Mouse (Mus musculus) embryonic facial prominence, embryonic 14.5 days (tissue): Measurements from ENCODE around the gene Tm9sf3. TPM values are rescaled to one million over a fixed set of nuclear protein-coding genes. Genes with fewer than 3 reads are reported as not detected.
"Not testable (repeated sequence)": the region's sequence is repeated elsewhere in the genome, so short reads cannot be mapped to it uniquely, and the experiment has no call there.

Source experiments
- ATAC-seq: fragments of 200-750 bp; cut with Nextera tagmentation; 2 replicates; pipeline ENCODE4 v1.8.0; 2017; ENCODE audit warnings: low read depth, moderate number of reproducible peaks, moderate TSS enrichment
- DNase-seq: peaks from one replicate; pipeline ENCODE4 v3.0.0-alpha.2; 2015; ENCODE audit warnings: low spot score
- H3K27ac ChIP-seq: fragments of 300-500 bp; sonication (generic); replicated peaks from 2 replicates; pipeline ENCODE4 v1.5.1; 2014; ENCODE audit warnings: low read depth, mild to moderate bottlenecking, low read length, moderate library complexity
- H3K27me3 ChIP-seq: fragments of 300-500 bp; sonication (generic); replicated peaks from 2 replicates; pipeline ENCODE4 v1.6.1; 2014; ENCODE audit warnings: low read length; ENCODE audit not compliant: control insufficient read depth, insufficient read depth
- H3K36me3 ChIP-seq: fragments of 300-500 bp; sonication (generic); 2 replicates; pipeline ENCODE4 v1.6.1; 2014; ENCODE audit warnings: low read length, mixed read lengths; ENCODE audit not compliant: control insufficient read depth, insufficient read depth
- H3K4me1 ChIP-seq: fragments of 300-500 bp; sonication (generic); 2 replicates; pipeline ENCODE4 v1.6.1; 2014; ENCODE audit warnings: antibody characterized with exemption, low read length; ENCODE audit not compliant: control insufficient read depth, insufficient read depth
- H3K4me2 ChIP-seq: fragments of 300-500 bp; sonication (generic); 2 replicates; pipeline ENCODE4 v1.6.1; 2014; ENCODE audit warnings: low read depth, mild to moderate bottlenecking, low read length, moderate library complexity, mixed read lengths
- H3K4me3 ChIP-seq: fragments of 300-500 bp; sonication (generic); 2 replicates; pipeline ENCODE4 v1.5.1; 2014; ENCODE audit warnings: low read depth, mild to moderate bottlenecking, low read length
- H3K9ac ChIP-seq: fragments of 300-500 bp; sonication (generic); 2 replicates; pipeline ENCODE4 v1.6.1; 2014; ENCODE audit warnings: low read depth, mild to moderate bottlenecking, low read length, moderate library complexity, mixed read lengths
- H3K9me3 ChIP-seq: fragments of 300-500 bp; sonication (generic); 2 replicates; pipeline ENCODE4 v1.6.1; 2016; ENCODE audit warnings: low read length; ENCODE audit not compliant: control insufficient read depth
- WGBS: fragments of 180-500 bp; shearing (Covaris S2); extraction: QIAGEN DNeasy Blood & Tissue Kit; methylation state at CpG from one replicate; pipeline ENCODE4 v1.1.7; 2014; 5-methylcytosine and 5-hydroxymethylcytosine counted together
- polyA plus RNA-seq: library from polyadenylated mRNA; unstranded; fragments of >200 nt; fragmentation: Nextera tagmentation; extraction: Ambion mirVana; gene quantifications from 2 replicates; pipeline ENCODE4 v1.2.1, GENCODE M21; 2014

Tm9sf3 gene
- 172 and 180 TPM in 2 replicates for polyA plus RNA-seq

GRCm38 (mm10) chr19:41263630-41264295 is at the start of gene Tm9sf3:
Gene Tm9sf3, minus strand, starts transcription at chr19:41263997.
- Histone ChIP-seq H3K9me3 (no peaks in the 10 kb centered on the region), H3K4me2 (peak within 1 kb of the TSS; percentile 77), H3K27ac (peak within 1 kb of the TSS; percentile 99), H3K4me1 (peaks cover 4% of the 10 kb centered on the region; the same call in 1 of the 2 replicates), H3K36me3 (no peaks in the 10 kb centered on the region), H3K4me3 (peak within 1 kb of the TSS; percentile 92), H3K9ac (peak within 1 kb of the TSS; percentile 99), H3K27me3 (no peaks in the 10 kb centered on the region)
- 0% methylated on average over 15 of the region's 98 CpGs for WGBS
- DNase-seq (peak; percentile 92), ATAC-seq (peak; percentile 94)

- not testable (repeated sequence) for H3K27ac ChIP-seq, H3K9ac ChIP-seq, H3K4me2 ChIP-seq, H3K27me3 ChIP-seq, H3K36me3 ChIP-seq, ATAC-seq, H3K9me3 ChIP-seq, H3K4me1 ChIP-seq, DNase-seq, H3K4me3 ChIP-seq
- WGBS, result 89% methylated on average over 8 of the region's 8 CpGs
Measured at GRCm38 (mm10) chr19:41312587-41312986, 48.8 kb upstream of the Tm9sf3 start.

- no peaks in the 10 kb centered on the region for H3K9me3 ChIP-seq
- no peak overlapping the region for H3K4me3 ChIP-seq
- H3K36me3 ChIP-seq, result no peaks in the 10 kb centered on the region
- DNase-seq (no peak), ATAC-seq (no peak)
- H3K4me1 ChIP-seq, result no peaks in the 10 kb centered on the region; the same call in 1 of the 2 replicates
- no peak overlapping the region for H3K9ac ChIP-seq
- WGBS, result 65% methylated on average over 4 of the region's 4 CpGs
- no peaks in the 10 kb centered on the region for H3K27me3 ChIP-seq
- no peak overlapping the region for H3K27ac ChIP-seq
- no peak overlapping the region for H3K4me2 ChIP-seq
Measured at GRCm38 (mm10) chr19:41312027-41312426, 48.2 kb upstream of the Tm9sf3 start.

GRCm38 (mm10) chr19:41310971-41311703 is 47.3 kb upstream of the Tm9sf3 start:
- Histone ChIP-seq H3K4me1 (no peaks in the 10 kb centered on the region; the same call in 1 of the 2 replicates), H3K9ac (no peak overlapping the region), H3K4me2 (peak overlapping the region; percentile 54), H3K9me3 (no peaks in the 10 kb centered on the region), H3K27ac (no peak overlapping the region), H3K36me3 (no peaks in the 10 kb centered on the region), H3K27me3 (no peaks in the 10 kb centered on the region), H3K4me3 (peak overlapping the region; percentile 25)
- 19% methylated on average over 20 of the region's 20 CpGs for WGBS
- no peak for ATAC-seq
- peak; percentile 28 for DNase-seq

- DNase-seq (no peak), ATAC-seq (no peak)
- no peaks in the 10 kb centered on the region for H3K4me1 ChIP-seq
- no peak overlapping the region for H3K9ac ChIP-seq
- no peak overlapping the region for H3K27ac ChIP-seq
- 42% methylated on average over 3 of the region's 3 CpGs for WGBS
- H3K27me3 ChIP-seq, result no peaks in the 10 kb centered on the region
- no peak overlapping the region for H3K4me2 ChIP-seq
- no peak overlapping the region for H3K4me3 ChIP-seq
- H3K9me3 ChIP-seq, result no peaks in the 10 kb centered on the region
- H3K36me3 ChIP-seq, result no peaks in the 10 kb centered on the region
Measured at GRCm38 (mm10) chr19:41303933-41304332, 40.1 kb upstream of the Tm9sf3 start.

GRCm38 (mm10) chr19:41303433-41303832 is 39.6 kb upstream of the Tm9sf3 start:
- DNase-seq (no peak), ATAC-seq (no peak)
- Histone ChIP-seq H3K27ac (no peak overlapping the region), H3K9ac (no peak overlapping the region), H3K4me2 (no peak overlapping the region), H3K36me3 (no peaks in the 10 kb centered on the region), H3K4me1 (no peaks in the 10 kb centered on the region), H3K4me3 (no peak overlapping the region), H3K9me3 (no peaks in the 10 kb centered on the region), H3K27me3 (no peaks in the 10 kb centered on the region)
- WGBS, result 51% methylated on average over 6 of the region's 6 CpGs

- H3K36me3 ChIP-seq, result no peaks in the 10 kb centered on the region
- no peak overlapping the region for H3K27ac ChIP-seq
- WGBS, result 56% methylated on average over 6 of the region's 6 CpGs
- DNase-seq, result no peak
- no peak overlapping the region for H3K9ac ChIP-seq
- no peak overlapping the region for H3K4me3 ChIP-seq
- no peaks in the 10 kb centered on the region for H3K27me3 ChIP-seq
- no peaks in the 10 kb centered on the region for H3K9me3 ChIP-seq
- no peak for ATAC-seq
- H3K4me2 ChIP-seq, result no peak overlapping the region
- no peaks in the 10 kb centered on the region for H3K4me1 ChIP-seq
Measured at GRCm38 (mm10) chr19:41301856-41302255, 38.1 kb upstream of the Tm9sf3 start.

- no peak for DNase-seq
- no peaks in the 10 kb centered on the region for H3K4me1 ChIP-seq
- no peaks in the 10 kb centered on the region for H3K27me3 ChIP-seq
- no peaks in the 10 kb centered on the region for H3K36me3 ChIP-seq
- whole genome bisulfite sequencing, result 87% methylated on average over 8 of the region's 8 CpGs
- H3K9me3 ChIP-seq, result no peaks in the 10 kb centered on the region
- ATAC-seq, result no peak
- H3K4me3 ChIP-seq, result no peak overlapping the region
- no peak overlapping the region for H3K9ac ChIP-seq
- no peak overlapping the region for H3K27ac ChIP-seq
- H3K4me2 ChIP-seq, result no peak overlapping the region
Measured at GRCm38 (mm10) chr19:41299446-41299845, 35.6 kb upstream of the Tm9sf3 start.
